Mouse (Mus musculus) C2C12 (cell line): ENCODE measurements around the gene Mgat5b. TPM values are rescaled to one million over a fixed set of nuclear protein-coding genes. Genes with fewer than 3 reads are reported as not detected.

ENCODE experiments used
- H3K27me3 ChIP-seq: one replicate; pipeline ENCODE4 v1.6.1; 2011; ENCODE audit not compliant: control insufficient read depth, insufficient read depth, insufficient read length
- H3K36me3 ChIP-seq: one replicate; pipeline ENCODE4 v1.6.1; 2011; ENCODE audit not compliant: control insufficient read depth, insufficient read depth
- H3K4me3 ChIP-seq: one replicate; pipeline ENCODE4 v1.5.1; 2011; ENCODE audit warnings: mild to moderate bottlenecking, control low read depth; ENCODE audit not compliant: poor library complexity, insufficient read depth, severe bottlenecking
- H3K79me2 ChIP-seq: one replicate; pipeline ENCODE4 v1.6.1; 2011; ENCODE audit not compliant: control insufficient read depth, insufficient read depth
- H3K79me3 ChIP-seq: one replicate; pipeline ENCODE4 v1.6.1; 2011; ENCODE audit warnings: low read depth, control low read depth
- H3ac ChIP-seq: one replicate; pipeline ENCODE3; 2011; ENCODE audit warnings: low read depth; ENCODE audit not compliant: control insufficient read depth, insufficient read length
- CEBPB ChIP-seq: IDR thresholded peaks from one replicate; pipeline ENCODE4 v1.6.1; 2011; ENCODE audit warnings: low read depth, mild to moderate bottlenecking, control low read depth, moderate library complexity
- CTCF ChIP-seq: IDR thresholded peaks from one replicate; pipeline ENCODE4 v1.5.1; 2011; ENCODE audit not compliant: control insufficient read depth, insufficient read depth, insufficient read length
- FOSL1 ChIP-seq: IDR thresholded peaks from one replicate; pipeline ENCODE4 v1.8.0; 2011; ENCODE audit warnings: mild to moderate bottlenecking, low read length; ENCODE audit not compliant: poor library complexity, insufficient read depth, severe bottlenecking
- MAX ChIP-seq: IDR thresholded peaks from one replicate; pipeline ENCODE4 v1.6.1; 2011; ENCODE audit warnings: mild to moderate bottlenecking, control low read depth
- MYOD1 ChIP-seq: IDR thresholded peaks from one replicate; pipeline ENCODE4 v1.6.1; 2011; ENCODE audit warnings: low read depth; ENCODE audit not compliant: control insufficient read depth, insufficient read length
- MYOG ChIP-seq: IDR thresholded peaks from one replicate; pipeline ENCODE4 v1.6.1; 2011; ENCODE audit not compliant: control insufficient read depth, insufficient read length; ENCODE audit errors: extremely low read depth
- USF1 ChIP-seq: IDR thresholded peaks from one replicate; pipeline ENCODE4 v1.6.1; 2011; ENCODE audit warnings: low read depth, mild to moderate bottlenecking, control low read depth, moderate library complexity
- polyA plus RNA-seq: library from polyadenylated mRNA; unstranded; fragments of >200 nt; fragmentation: generic; extraction: Trizol; gene quantifications from one replicate; pipeline ENCODE4 v1.2.1, GENCODE M21; 2012; ENCODE audit warnings: missing spikeins

Gene Mgat5b
- polyA plus RNA-seq, 1 experiment = not detected

DNA sequence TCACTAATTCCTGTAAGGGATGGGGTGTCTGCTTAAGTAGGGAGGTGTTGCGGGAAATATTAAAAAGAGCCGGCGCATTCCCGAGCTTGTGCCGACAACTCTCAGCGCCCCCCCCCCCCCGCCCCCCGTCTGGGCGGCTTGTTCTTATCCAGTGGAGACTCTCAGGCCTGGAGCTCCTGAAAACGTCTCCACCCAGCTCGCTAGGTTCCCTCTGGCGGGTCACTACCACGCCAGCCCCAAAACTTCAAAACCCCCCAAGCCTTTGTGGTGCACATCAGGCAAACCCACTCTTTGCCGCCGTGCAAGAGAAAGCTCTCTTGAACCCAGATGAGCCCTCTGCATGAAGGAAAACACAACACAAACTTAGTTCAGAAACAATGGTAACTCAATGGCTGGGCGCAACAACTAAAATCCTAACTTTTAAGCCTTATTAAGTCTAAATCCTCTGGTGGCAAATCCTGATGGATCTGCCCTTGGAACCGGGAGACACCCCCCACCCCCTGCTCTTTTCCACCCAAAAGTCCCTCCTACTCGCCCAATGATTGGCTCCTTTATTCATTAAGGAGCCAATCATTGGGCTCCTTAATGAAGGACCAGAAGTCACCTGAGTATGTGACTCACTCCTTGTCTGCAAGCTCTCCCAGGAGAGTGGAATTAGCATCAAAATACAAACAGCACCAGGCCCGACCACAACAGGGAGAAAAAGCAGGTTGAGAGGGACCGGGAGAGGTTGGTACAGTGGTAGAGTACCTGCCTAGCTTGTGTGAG is 21.6 kb downstream of the Mgat5b start:
- peaks cover 83% of the 10 kb centered on the region for H3K27me3 ChIP-seq
- H3ac ChIP-seq = no peak overlapping the region
- no peak for TF ChIP-seq MAX
- no peak for TF ChIP-seq MYOG
- no peak for TF ChIP-seq CEBPB
- TF ChIP-seq FOSL1 = no peak
- TF ChIP-seq CTCF = no peak
- no peak for TF ChIP-seq MYOD1
- H3K79me3 ChIP-seq = no peaks in the 10 kb centered on the region
- H3K4me3 ChIP-seq = no peak overlapping the region
- no peaks in the 10 kb centered on the region for H3K79me2 ChIP-seq
- no peaks in the 10 kb centered on the region for H3K36me3 ChIP-seq

GRCm38 (mm10) chr11:116944346-116944745 is 25.7 kb downstream of the Mgat5b start:
- no peak overlapping the region for H3ac ChIP-seq
- no peak for TF ChIP-seq CTCF
- no peak for TF ChIP-seq MAX
- TF ChIP-seq MYOG = no peak
- TF ChIP-seq MYOD1 = no peak
- TF ChIP-seq CEBPB = no peak
- no peak for TF ChIP-seq FOSL1
- no peak for TF ChIP-seq USF1

DNA sequence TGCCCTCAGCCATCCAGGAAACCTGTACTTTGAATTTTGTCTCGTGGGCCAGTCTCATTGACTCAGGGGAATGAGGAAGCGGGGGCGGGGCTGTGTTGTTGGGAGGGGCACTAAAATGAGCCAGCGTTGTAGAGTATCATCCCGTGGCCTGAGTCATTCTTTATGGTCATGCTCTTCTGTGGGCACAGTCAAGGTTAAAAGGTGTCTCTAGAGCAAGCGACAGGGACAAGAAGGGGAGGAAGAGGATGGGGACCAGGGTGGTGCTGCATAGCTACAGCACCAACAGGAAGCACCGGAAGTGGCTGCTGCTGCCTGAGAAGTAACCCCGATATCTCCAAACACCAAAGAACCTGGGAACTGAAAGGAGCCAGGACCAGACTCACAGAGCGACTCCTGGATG is 31.2 kb downstream of the Mgat5b start:
- no peaks in the 10 kb centered on the region for H3K36me3 ChIP-seq
- TF ChIP-seq MAX = no peak
- TF ChIP-seq MYOG = no peak
- no peak for TF ChIP-seq MYOD1
- no peak for TF ChIP-seq USF1
- TF ChIP-seq CTCF = no peak
- TF ChIP-seq CEBPB = no peak
- TF ChIP-seq FOSL1 = no peak

More at GRCm38 (mm10) chr11:116944346-116944745, 25.7 kb downstream of the Mgat5b start:
- no peaks in the 10 kb centered on the region for H3K79me3 ChIP-seq
- H3K27me3 ChIP-seq = peaks cover 68% of the 10 kb centered on the region
- no peak overlapping the region for H3K4me3 ChIP-seq
- H3K36me3 ChIP-seq = no peaks in the 10 kb centered on the region
- no peaks in the 10 kb centered on the region for H3K79me2 ChIP-seq

DNA sequence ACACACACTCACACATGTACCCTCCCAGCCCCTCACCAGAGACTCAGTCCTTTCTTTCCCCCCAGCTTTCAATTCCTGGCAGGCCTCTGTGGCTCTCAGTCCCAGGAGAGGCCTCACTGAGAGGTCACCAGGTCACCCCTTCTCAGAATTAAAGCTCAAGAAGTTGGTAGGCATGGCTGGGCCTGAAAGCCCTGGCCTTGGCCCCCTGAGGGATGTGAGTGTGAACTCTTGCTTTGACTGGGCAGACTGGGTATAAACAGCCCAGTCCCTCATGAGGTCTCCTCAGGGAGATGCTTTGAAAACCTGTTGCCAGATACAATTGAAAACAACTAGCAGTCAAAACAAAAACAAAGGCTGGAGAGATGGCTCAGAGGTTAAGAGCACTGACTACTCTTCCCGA is 32.8 kb downstream of the Mgat5b start:
- Histone ChIP-seq H3K36me3 (no peaks in the 10 kb centered on the region), H3K27me3 (peaks cover 45% of the 10 kb centered on the region), H3K4me3 (no peak overlapping the region), H3ac (no peak overlapping the region), H3K79me3 (no peaks in the 10 kb centered on the region), H3K79me2 (no peaks in the 10 kb centered on the region)
- TF ChIP-seq CEBPB (no peak), FOSL1 (no peak)

More for the DNA sequence above, 31.2 kb downstream of the Mgat5b start:
- no peak overlapping the region for H3K4me3 ChIP-seq
- no peak overlapping the region for H3ac ChIP-seq
- H3K79me2 ChIP-seq = no peaks in the 10 kb centered on the region
- peaks cover 59% of the 10 kb centered on the region for H3K27me3 ChIP-seq
- no peaks in the 10 kb centered on the region for H3K79me3 ChIP-seq

DNA sequence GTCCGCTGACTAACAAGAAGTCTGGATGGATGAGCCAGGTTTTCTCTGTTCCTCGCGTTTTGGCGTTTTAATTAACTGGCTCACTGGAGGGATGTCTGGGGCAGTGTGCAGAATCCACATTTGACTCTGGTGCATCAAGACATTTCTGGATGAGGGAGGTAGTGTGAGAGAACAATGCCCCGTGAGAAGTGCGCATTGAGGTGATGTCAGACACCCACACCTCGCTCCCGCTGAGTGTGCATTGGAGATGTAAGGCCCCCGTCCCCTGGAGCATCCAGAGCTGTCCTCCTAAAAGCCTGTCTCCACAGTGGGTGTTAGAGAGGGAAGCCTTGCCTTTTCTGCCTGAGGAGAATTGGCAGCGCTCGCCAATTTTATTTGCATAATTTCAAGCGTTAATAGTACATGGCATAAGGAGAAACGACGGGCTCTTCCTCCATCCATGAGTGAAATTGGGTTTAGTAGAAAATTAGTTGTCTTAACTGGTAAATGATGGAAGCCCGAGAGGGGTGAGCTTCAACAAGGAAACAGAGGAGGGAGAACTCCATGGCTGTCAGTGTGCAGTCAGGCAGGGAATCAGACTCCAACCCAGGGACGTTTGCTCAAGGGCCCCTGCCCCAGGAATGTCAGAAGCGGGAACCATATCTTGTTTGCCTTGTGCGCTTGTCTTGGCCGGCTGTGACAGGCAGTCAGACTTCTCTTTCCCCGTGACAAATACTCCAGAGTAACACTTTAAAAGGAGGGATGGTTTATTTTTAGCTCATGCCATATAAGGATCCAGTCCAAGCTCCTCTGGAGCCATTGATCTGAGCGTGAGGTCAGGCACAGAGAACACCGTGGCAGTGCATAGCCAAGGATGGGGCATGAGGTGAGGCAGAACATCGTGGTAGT is 35.8 kb downstream of the Mgat5b start:
- Histone ChIP-seq H3K4me3 (no peak overlapping the region), H3K79me2 (no peaks in the 10 kb centered on the region), H3K79me3 (no peaks in the 10 kb centered on the region), H3K36me3 (no peaks in the 10 kb centered on the region), H3ac (no peak overlapping the region), H3K27me3 (peaks cover 45% of the 10 kb centered on the region)
- no peak for TF ChIP-seq MYOD1
- no peak for TF ChIP-seq MAX
- TF ChIP-seq CEBPB = no peak

GRCm38 (mm10) chr11:116958601-116959000 is 39.9 kb downstream of the Mgat5b start:
- Histone ChIP-seq H3K79me2 (no peaks in the 10 kb centered on the region), H3K36me3 (no peaks in the 10 kb centered on the region), H3ac (no peak overlapping the region), H3K79me3 (no peaks in the 10 kb centered on the region), H3K4me3 (no peak overlapping the region), H3K27me3 (peaks cover 63% of the 10 kb centered on the region)
- TF ChIP-seq MAX = no peak
- TF ChIP-seq CTCF = no peak
- no peak for TF ChIP-seq MYOD1
- TF ChIP-seq FOSL1 = no peak
- no peak for TF ChIP-seq MYOG
- no peak for TF ChIP-seq USF1
- no peak for TF ChIP-seq CEBPB
